Mouse (Mus musculus) hindbrain, embryonic 16.5 days (tissue): ENCODE measurements around the gene Ear6. TPM values are rescaled to one million over a fixed set of nuclear protein-coding genes. Genes with fewer than 3 reads are reported as not detected.

Source experiments
- ATAC-seq: fragments of 200-750 bp; cut with Nextera tagmentation; 2 replicates; pipeline ENCODE4 v1.8.0; 2017; ENCODE audit warnings: moderate TSS enrichment, moderate library complexity
- H3K27ac ChIP-seq: fragments of 300-500 bp; sonication (generic); 2 replicates; pipeline ENCODE4 v1.5.1; 2014; ENCODE audit warnings: low read depth, mild to moderate bottlenecking, control low read depth, low read length, moderate library complexity
- H3K27me3 ChIP-seq: fragments of 300-500 bp; sonication (generic); replicated peaks from 2 replicates; pipeline ENCODE4 v1.6.1; 2014; ENCODE audit warnings: low read length; ENCODE audit not compliant: control insufficient read depth, insufficient read depth
- H3K36me3 ChIP-seq: fragments of 300-500 bp; sonication (generic); 2 replicates; pipeline ENCODE4 v1.6.1; 2014; ENCODE audit warnings: mild to moderate bottlenecking, low read length, moderate library complexity, mixed read lengths; ENCODE audit not compliant: control insufficient read depth, insufficient read depth
- H3K4me1 ChIP-seq: fragments of 300-500 bp; sonication (generic); 2 replicates; pipeline ENCODE4 v1.6.1; 2014; ENCODE audit warnings: low read depth, low read length; ENCODE audit not compliant: control insufficient read depth, insufficient read depth
- H3K4me2 ChIP-seq: fragments of 300-500 bp; sonication (generic); 2 replicates; pipeline ENCODE4 v1.6.1; 2014; ENCODE audit warnings: mild to moderate bottlenecking, low read length, control low read depth, moderate library complexity
- H3K4me3 ChIP-seq: fragments of 300-500 bp; sonication (generic); 2 replicates; pipeline ENCODE4 v1.5.1; 2014; ENCODE audit warnings: mild to moderate bottlenecking, low read length, control low read depth, moderate library complexity
- H3K9ac ChIP-seq: fragments of 300-500 bp; sonication (generic); 2 replicates; pipeline ENCODE4 v1.6.1; 2014; ENCODE audit warnings: low read depth, mild to moderate bottlenecking, control low read depth, low read length, moderate library complexity
- H3K9me3 ChIP-seq: fragments of 300-500 bp; sonication (generic); 2 replicates; pipeline ENCODE4 v1.6.1; 2014; ENCODE audit warnings: mild to moderate bottlenecking, low read length, moderate library complexity; ENCODE audit not compliant: control insufficient read depth
- WGBS: fragments of 180-500 bp; shearing (Covaris S2); extraction: QIAGEN DNeasy Blood & Tissue Kit; methylation state at CpG from one replicate; pipeline ENCODE4 v1.1.7; 2014; 5-methylcytosine and 5-hydroxymethylcytosine counted together
- microRNA-seq: library from miRNA; unstranded; fragments of <30 nt; microRNA quantifications from one replicate; pipeline ENCODE4, GENCODE M21; 2017
- polyA plus RNA-seq: library from polyadenylated mRNA; unstranded; fragments of >200 nt; fragmentation: Nextera tagmentation; extraction: Ambion mirVana; gene quantifications from 2 replicates; pipeline ENCODE4 v1.2.1, GENCODE M21; 2015

The Ear6 gene
- polyA plus RNA-seq, 1 experiment from 2014 or later: not detected

- H3K27ac ChIP-seq: no peak overlapping the region
- no peaks in the 10 kb centered on the region for H3K27me3 ChIP-seq
- H3K4me3 ChIP-seq: no peak overlapping the region
- H3K4me2 ChIP-seq: no peak overlapping the region
- 59% methylated on average over 9 of the region's 9 CpGs for WGBS
- no peak overlapping the region for H3K9ac ChIP-seq
- ATAC-seq: peak; percentile 84
- no peaks in the 10 kb centered on the region for H3K4me1 ChIP-seq
- peaks cover 6% of the 10 kb centered on the region; the same call in 1 of the 2 replicates for H3K36me3 ChIP-seq
- H3K9me3 ChIP-seq: no peaks in the 10 kb centered on the region
Observed at GRCm38 (mm10) chr14:51902806-51903710, 49.6 kb downstream of the Ear6 start.

- Histone ChIP-seq H3K27ac (no peak overlapping the region), H3K9me3 (no peaks in the 10 kb centered on the region), H3K4me1 (no peaks in the 10 kb centered on the region), H3K4me2 (no peak overlapping the region), H3K36me3 (peaks cover 10% of the 10 kb centered on the region; the same call in 1 of the 2 replicates), H3K4me3 (no peak overlapping the region), H3K9ac (no peak overlapping the region), H3K27me3 (no peaks in the 10 kb centered on the region)
- ATAC-seq: peak; percentile 22
- WGBS: 93% methylated on average over 9 of the region's 9 CpGs
Observed at GRCm38 (mm10) chr14:51903782-51904181, 50.3 kb downstream of the Ear6 start.

Small RNA genes lying within 50 kb of the gene (microRNA-seq; reads per million reads assigned to microRNA genes)
- not detected for gene Gm27375

Other genes with a start within 250 kb of the Ear6 start
- not detected in 2 replicates for gene Gm17078, start 242.4 kb upstream of the Ear6 start, polyA plus RNA-seq
- gene Gm4181, start 218.0 kb upstream of the Ear6 start, polyA plus RNA-seq: not detected in 2 replicates
- gene Gm17079, start 158.2 kb upstream of the Ear6 start, polyA plus RNA-seq: not detected in 2 replicates
- not detected in 2 replicates for gene Gm5800, start 136.5 kb upstream of the Ear6 start, polyA plus RNA-seq
- gene Ang4, start 80.1 kb upstream of the Ear6 start, polyA plus RNA-seq: not detected in 2 replicates
- not detected in 2 replicates for gene AY358078, start 53.7 kb upstream of the Ear6 start, polyA plus RNA-seq
- 80.4 and 88.1 TPM in 2 replicates for gene Mettl17, start 31.1 kb downstream of the Ear6 start, polyA plus RNA-seq
- gene Slc39a2, start 39.2 kb downstream of the Ear6 start, polyA plus RNA-seq: 1.5 and 1.9 TPM in 2 replicates
- 338 and 429 TPM in 2 replicates for gene Ndrg2, start 60.5 kb downstream of the Ear6 start, polyA plus RNA-seq
- not detected in 2 replicates for gene Tppp2, start 64.7 kb downstream of the Ear6 start, polyA plus RNA-seq
- gene Rnase13, start 69.1 kb downstream of the Ear6 start, polyA plus RNA-seq: not detected in 2 replicates
- gene Arhgef40, start 131.0 kb downstream of the Ear6 start, polyA plus RNA-seq: 63.4 and 74.4 TPM in 2 replicates
- 0.39 and 0.51 TPM in 2 replicates for gene Tmem253, start 162.0 kb downstream of the Ear6 start, polyA plus RNA-seq
- 23.7 and 28.0 TPM in 2 replicates for gene Zfp219, start 167.0 kb downstream of the Ear6 start, polyA plus RNA-seq
- gene Olfr221, start 188.8 kb downstream of the Ear6 start, polyA plus RNA-seq: not detected in 2 replicates